Mouse (Mus musculus) kidney, adult 2 months (tissue): ENCODE results near the gene Dmd.

Experiments used
- CTCF ChIP-seq: fragments of 200-500 bp; conservative IDR thresholded peaks from 2 replicates; pipeline ENCODE4 v1.5.1; 2011; ENCODE audit warnings: low read depth, mild to moderate bottlenecking, control low read depth, low read length, moderate library complexity, mixed read lengths; ENCODE audit not compliant: insufficient read depth, insufficient read length
- POLR2A ChIP-seq: fragments of 200-500 bp; IDR thresholded peaks from one replicate; pipeline ENCODE4 v1.6.1; 2011; ENCODE audit warnings: low read depth, low read length, control low read depth

DNA sequence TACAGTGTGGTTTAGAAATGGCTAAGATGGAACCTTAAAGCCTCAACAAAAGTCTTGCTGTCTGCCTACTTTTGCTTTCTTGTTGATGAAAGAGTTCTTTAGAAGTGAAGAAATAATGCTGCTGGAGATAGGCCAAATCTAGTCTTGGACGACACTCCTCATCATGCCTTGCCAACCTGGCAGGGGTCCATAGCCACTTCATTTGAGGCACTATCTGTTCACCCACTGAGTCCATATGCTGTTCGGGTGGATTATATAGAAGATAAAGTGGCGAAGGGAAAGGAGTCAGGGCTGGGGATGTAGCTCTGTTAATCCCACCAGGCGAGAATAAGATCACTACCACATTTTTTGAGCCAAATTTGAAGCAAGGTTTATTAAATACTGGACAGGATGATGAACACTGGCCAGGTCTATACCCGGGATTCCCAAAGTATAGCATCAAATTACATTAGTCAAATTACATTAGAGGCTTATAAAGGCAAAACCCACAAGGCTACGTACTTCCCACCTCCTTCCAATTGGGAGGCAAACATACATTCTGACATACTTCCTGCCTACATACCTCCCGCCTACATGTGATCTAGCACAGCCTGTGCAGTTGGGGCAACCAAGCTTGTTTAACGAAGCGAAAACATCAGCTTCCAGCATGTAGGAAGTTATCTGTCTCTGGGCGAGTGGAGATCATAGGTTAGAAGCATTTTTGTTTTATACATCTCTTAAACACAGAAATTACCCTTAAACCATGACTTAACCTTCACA, 1984.2 kb downstream of the Dmd start:
- TF ChIP-seq POLR2A (no peak), CTCF (no peak)
